Mouse (Mus musculus): ENCODE results near the gene Fabp3. TPM values are rescaled to one million over a fixed set of nuclear protein-coding genes. Genes with fewer than 3 reads are reported as not detected.

Gene Fabp3
- total RNA-seq, 1 experiment from 2014 or later: not detected

- no peak for ATAC-seq (replicated peaks in 1 of 2; ENCODE audit: insufficient read depth in 1 of 2, low FRiP score in 2 of 2, low TSS enrichment in 1 of 2, low read depth in 1 of 2, poor library complexity in 2 of 2, severe bottlenecking in 2 of 2)
These were observed 7.6 kb downstream of the Fabp3 start for GRCm38 (mm10) chr4:130315771-130316527.

DNA sequence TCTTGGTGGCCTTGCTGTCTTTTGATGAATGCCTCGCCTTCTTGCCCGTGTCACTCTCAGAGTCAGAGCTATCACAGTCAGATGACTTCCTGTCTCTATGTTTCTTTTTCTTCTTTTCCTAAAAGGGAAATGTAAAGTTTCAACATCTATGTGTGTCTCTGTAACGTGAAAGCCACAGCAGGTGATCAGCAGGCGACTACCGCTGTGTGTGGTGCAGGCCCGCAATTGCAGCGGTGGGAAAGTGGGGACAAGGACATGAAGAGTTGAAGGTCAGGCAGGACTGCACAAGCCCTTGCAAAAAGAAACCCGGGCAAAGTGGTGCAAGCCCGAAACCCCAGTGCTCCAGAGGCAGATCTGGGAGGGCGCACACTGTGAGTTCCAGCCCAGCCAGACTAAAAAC is 8.3 kb downstream of the Fabp3 start:
- no peak for ATAC-seq (replicated peaks in 1 of 2; ENCODE audit: insufficient read depth in 1 of 2, low FRiP score in 2 of 2, low TSS enrichment in 1 of 2, low read depth in 1 of 2, poor library complexity in 2 of 2, severe bottlenecking in 2 of 2)

- ATAC-seq (replicated peaks in 1 of 2; ENCODE audit: insufficient read depth in 1 of 2, low FRiP score in 2 of 2, low TSS enrichment in 1 of 2, low read depth in 1 of 2, poor library complexity in 2 of 2, severe bottlenecking in 2 of 2): no peak
These were observed 9.7 kb downstream of the Fabp3 start for GRCm38 (mm10) chr4:130318122-130318521.

DNA sequence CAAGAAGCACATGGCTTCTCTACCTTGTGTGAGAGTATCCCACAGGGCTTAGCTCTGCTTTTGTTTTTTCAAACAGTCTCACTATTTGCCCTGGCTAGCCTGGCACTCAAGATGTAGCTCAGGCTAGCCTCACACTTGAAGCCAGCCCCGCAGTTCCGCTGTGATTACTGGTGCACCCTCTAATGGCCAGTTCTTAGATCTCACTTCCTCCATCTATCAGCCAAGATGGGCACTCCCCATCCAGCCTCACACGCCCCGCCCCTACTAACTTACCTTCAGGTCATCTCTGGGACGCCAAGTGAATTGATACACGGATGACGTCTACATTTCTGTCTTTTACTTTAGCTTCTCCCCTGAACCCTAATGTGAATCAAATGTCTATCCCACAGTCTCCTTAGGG is 11.2 kb downstream of the Fabp3 start:
- ATAC-seq (replicated peaks in 1 of 2; ENCODE audit: insufficient read depth in 1 of 2, low FRiP score in 2 of 2, low TSS enrichment in 1 of 2, low read depth in 1 of 2, poor library complexity in 2 of 2, severe bottlenecking in 2 of 2): no peak

GRCm38 (mm10) chr4:130321640-130322039 is 13.2 kb downstream of the Fabp3 start:
- ATAC-seq (replicated peaks in 1 of 2; ENCODE audit: insufficient read depth in 1 of 2, low FRiP score in 2 of 2, low TSS enrichment in 1 of 2, low read depth in 1 of 2, poor library complexity in 2 of 2, severe bottlenecking in 2 of 2): no peak

GRCm38 (mm10) chr4:130322567-130322966 is 14.2 kb downstream of the Fabp3 start:
- no peak for ATAC-seq (replicated peaks in 1 of 2; ENCODE audit: insufficient read depth in 1 of 2, low FRiP score in 2 of 2, low TSS enrichment in 1 of 2, low read depth in 1 of 2, poor library complexity in 2 of 2, severe bottlenecking in 2 of 2)

DNA sequence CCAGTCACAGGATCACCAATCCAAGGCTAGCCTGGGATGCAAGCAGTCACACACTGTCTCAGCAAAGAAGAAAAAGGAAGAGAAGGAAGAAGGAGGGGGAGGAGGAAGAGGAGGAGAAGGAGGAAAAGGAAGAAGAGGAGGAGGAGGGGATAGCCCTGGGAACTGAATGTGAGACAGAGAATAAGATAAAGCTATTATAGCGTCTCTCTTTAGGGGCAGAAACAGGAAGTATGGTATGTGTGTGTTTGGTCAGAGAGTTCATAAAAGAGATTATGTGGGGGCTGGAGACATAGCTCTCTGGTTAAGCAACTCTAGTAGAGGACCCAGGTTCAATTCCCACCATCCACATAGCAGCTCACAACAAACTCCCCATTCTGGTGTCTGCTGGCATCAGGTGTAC is 14.8 kb downstream of the Fabp3 start:
- ATAC-seq (replicated peaks in 1 of 2; ENCODE audit: insufficient read depth in 1 of 2, low FRiP score in 2 of 2, low TSS enrichment in 1 of 2, low read depth in 1 of 2, poor library complexity in 2 of 2, severe bottlenecking in 2 of 2): no peak

GRCm38 (mm10) chr4:130323607-130324006 is 15.2 kb downstream of the Fabp3 start:
- ATAC-seq (replicated peaks in 1 of 2; ENCODE audit: insufficient read depth in 1 of 2, low FRiP score in 2 of 2, low TSS enrichment in 1 of 2, low read depth in 1 of 2, poor library complexity in 2 of 2, severe bottlenecking in 2 of 2): no peak

DNA sequence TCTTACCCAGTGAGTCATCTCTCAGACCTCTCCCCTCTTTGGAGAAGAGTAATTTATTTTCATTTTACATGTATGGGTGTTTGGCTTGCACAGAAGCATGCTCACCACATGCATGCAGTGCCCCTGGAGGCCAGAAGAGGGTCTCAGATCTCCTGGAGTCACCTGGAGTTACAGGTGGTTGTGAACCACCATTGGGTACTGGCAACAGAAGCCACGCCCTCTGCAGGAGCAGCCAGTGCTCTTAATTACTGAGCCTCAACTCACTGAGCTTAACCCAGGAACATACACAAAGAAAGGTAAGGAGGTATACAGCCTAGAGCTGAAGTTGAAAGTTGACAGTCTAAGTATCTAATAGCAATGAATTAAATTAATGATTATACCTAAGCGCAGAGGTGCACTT is 17.1 kb downstream of the Fabp3 start:
- no peak for ATAC-seq (replicated peaks in 1 of 2; ENCODE audit: insufficient read depth in 1 of 2, low FRiP score in 2 of 2, low TSS enrichment in 1 of 2, low read depth in 1 of 2, poor library complexity in 2 of 2, severe bottlenecking in 2 of 2)

- no peak for ATAC-seq (replicated peaks in 1 of 2; ENCODE audit: insufficient read depth in 1 of 2, low FRiP score in 2 of 2, low TSS enrichment in 1 of 2, low read depth in 1 of 2, poor library complexity in 2 of 2, severe bottlenecking in 2 of 2)
These were observed 19.0 kb downstream of the Fabp3 start for GRCm38 (mm10) chr4:130327366-130327765.

DNA sequence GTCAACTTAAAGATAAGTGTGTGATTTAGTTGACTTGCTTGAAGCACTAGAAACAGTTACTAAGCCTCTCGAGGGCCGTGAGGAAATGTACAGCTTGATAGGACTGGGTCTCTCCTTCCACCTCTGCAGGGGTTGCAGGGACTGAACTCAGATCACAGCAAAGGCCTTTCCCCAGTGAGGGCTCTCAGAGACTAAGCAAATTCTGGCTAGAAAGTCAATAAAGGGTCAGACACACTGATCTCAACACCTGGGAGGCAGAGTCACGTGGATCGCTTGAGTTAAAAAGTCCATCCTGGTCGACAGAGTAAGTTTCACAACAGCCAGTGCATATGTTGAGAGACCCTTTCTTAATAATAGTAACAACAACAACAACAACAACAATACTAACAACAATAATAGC is 27.5 kb downstream of the Fabp3 start:
- ATAC-seq (replicated peaks in 1 of 2; ENCODE audit: insufficient read depth in 1 of 2, low FRiP score in 2 of 2, low TSS enrichment in 1 of 2, low read depth in 1 of 2, poor library complexity in 2 of 2, severe bottlenecking in 2 of 2): no peak

DNA sequence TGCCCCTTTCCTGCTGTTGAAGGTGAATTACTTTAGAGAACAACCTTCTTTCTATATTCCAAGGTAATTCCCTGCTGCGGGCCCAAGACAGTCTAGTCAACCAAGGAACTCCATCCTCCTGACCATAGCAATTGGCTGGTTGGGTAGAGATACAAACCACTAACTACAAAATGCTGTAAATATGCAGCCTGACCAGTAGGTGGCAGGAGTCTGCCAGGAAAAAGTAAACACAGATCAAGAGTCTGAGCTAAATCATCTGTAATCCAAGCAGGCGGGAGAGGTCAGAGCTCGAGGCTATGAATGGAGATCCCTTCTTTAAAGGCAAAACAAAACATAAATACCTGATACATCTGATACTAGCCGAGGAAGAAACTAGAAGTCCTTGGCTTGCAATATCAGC is 33.3 kb downstream of the Fabp3 start:
- peak; percentile 62 to 80; a peak in 2 of 4 replicates for ATAC-seq (replicated peaks in 1 of 2; ENCODE audit: insufficient read depth in 1 of 2, low FRiP score in 2 of 2, low TSS enrichment in 1 of 2, low read depth in 1 of 2, poor library complexity in 2 of 2, severe bottlenecking in 2 of 2)

- ATAC-seq (replicated peaks in 1 of 2; ENCODE audit: insufficient read depth in 1 of 2, low FRiP score in 2 of 2, low TSS enrichment in 1 of 2, low read depth in 1 of 2, poor library complexity in 2 of 2, severe bottlenecking in 2 of 2): no peak
These were observed 41.3 kb downstream of the Fabp3 start for GRCm38 (mm10) chr4:130349666-130350065.

DNA sequence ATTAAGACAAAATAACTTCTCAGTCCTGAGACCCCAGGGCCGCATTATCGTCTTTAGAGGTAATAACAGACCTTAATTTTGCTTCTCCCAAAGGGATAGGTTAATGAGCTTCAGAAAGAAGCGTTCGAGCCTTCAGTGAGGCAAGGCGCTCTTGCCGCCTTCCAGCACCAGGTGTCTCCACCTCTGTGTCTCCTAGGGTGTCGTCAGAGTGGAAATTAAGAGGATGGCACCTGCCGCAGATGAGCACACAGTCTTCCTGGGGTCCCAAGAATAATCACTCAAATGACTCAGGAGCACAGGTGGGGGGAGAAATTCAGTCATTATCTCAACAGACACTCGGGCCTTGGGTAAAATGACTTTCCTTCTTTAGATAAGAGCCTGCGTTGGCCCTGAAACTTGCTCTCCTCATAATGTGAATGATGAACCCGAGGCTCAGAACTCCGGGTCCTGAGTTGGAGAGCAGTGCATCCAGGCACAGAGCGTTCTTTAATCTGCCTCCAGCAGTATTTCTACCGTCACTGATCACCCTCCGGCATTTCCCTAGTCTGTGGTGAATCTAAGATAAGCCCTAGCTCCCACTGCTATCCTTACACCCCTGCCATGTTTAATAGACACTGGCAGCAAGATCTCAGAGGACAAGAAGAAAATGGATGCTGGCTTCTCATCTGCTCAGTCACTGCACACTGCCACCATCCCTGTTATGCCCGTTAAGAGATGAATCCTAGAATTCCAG is 42.5 kb downstream of the Fabp3 start:
- no peak for ATAC-seq (replicated peaks in 1 of 2; ENCODE audit: insufficient read depth in 1 of 2, low FRiP score in 2 of 2, low TSS enrichment in 1 of 2, low read depth in 1 of 2, poor library complexity in 2 of 2, severe bottlenecking in 2 of 2)

- no peak for ATAC-seq (replicated peaks in 1 of 2; ENCODE audit: insufficient read depth in 1 of 2, low FRiP score in 2 of 2, low TSS enrichment in 1 of 2, low read depth in 1 of 2, poor library complexity in 2 of 2, severe bottlenecking in 2 of 2)
These were observed 44.2 kb downstream of the Fabp3 start for GRCm38 (mm10) chr4:130352588-130352987.

DNA sequence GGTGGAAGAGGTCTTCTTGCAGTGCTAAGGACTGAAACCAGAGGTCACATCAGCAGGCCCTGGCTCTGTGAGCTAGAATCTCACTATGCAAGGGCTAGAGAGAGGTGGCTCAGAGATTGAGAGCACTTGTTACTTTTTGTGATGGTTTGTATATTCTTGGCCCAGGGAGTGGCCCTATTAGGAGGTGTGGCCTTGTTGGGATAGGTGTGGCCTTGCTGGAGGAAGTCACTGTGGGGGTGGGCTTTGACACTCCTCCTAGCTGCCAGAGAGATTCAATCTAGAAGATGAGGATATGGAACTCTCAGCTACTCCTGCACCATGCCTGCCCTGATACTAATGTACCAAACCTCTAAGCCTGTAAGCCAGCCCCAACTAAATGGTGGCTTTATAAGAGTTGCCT is 49.6 kb downstream of the Fabp3 start:
- no peak for ATAC-seq (replicated peaks in 1 of 2; ENCODE audit: insufficient read depth in 1 of 2, low FRiP score in 2 of 2, low TSS enrichment in 1 of 2, low read depth in 1 of 2, poor library complexity in 2 of 2, severe bottlenecking in 2 of 2)

DNA sequence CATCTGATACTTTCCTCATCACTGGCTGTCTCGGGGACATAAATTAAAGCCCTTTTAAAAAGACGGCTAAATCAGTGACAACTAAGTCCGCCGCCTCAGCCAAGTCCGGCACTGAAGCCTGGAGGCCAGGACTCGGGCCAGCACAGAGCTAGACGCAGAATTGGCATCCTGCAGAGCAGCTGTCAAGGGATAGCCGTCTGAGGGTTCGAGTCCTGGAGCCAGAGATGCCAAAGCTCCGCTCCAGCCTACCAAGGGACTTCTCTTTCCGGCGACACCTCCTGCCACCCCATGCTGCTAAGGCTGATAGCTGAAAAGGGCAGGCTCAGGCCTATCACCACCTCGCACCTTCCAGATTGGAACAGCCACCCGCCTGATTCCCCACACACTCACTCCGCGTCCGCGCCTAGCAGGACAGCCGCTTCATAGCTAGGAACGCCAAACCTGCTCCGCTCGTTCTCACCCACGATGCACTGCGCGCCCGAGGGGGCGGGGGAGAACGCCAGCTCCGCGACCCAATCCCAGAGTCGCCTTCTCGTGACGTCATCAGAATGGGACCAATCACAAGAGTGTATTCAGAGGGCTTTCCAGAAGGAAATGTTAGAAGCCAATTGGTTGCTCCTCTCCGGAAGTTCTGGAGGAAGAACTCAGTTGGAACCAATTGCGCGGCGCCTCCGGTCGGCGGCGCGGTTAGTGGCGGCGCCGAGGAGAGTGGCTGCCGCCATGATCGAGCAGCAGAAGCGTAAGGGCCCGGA is 51.3 kb downstream of the Fabp3 start, which contains the start of the genes Zcchc17 and Snrnp40:
Gene Zcchc17 (minus strand): TSS at position 458 of the 752 bp plus-strand sequence.
Gene Snrnp40 (plus strand): TSS at position 647 of the 752 bp plus-strand sequence.
- peak; percentile 98 for ATAC-seq (replicated peaks in 1 of 2; ENCODE audit: insufficient read depth in 1 of 2, low FRiP score in 2 of 2, low TSS enrichment in 1 of 2, low read depth in 1 of 2, poor library complexity in 2 of 2, severe bottlenecking in 2 of 2)

- no peak for ATAC-seq (replicated peaks in 1 of 2; ENCODE audit: insufficient read depth in 1 of 2, low FRiP score in 2 of 2, low TSS enrichment in 1 of 2, low read depth in 1 of 2, poor library complexity in 2 of 2, severe bottlenecking in 2 of 2)
These were observed 51.8 kb downstream of the Fabp3 start for GRCm38 (mm10) chr4:130360238-130360590.

Measured in hematopoietic stem cell, adult 5-6 weeks (primary cell).